Mouse (Mus musculus) ES-Bruce4 (cell line): ENCODE measurements around the gene Ranbp17. TPM values are rescaled to one million over a fixed set of nuclear protein-coding genes. Genes with fewer than 3 reads are reported as not detected.

ENCODE experiments used
- H3K27ac ChIP-seq: 2 replicates; pipeline ENCODE4 v1.5.1; 2012; ENCODE audit warnings: low read length, inconsistent platforms; ENCODE audit not compliant: insufficient read depth
- H3K27me3 ChIP-seq: 2 replicates; pipeline ENCODE4 v1.6.1; 2012; ENCODE audit warnings: mild to moderate bottlenecking, low read length, inconsistent platforms; ENCODE audit not compliant: control insufficient read depth, poor library complexity, insufficient read depth, severe bottlenecking
- H3K36me3 ChIP-seq: 2 replicates; pipeline ENCODE4 v1.6.1; 2012; ENCODE audit warnings: inconsistent platforms, mild to moderate bottlenecking, low read length, moderate library complexity; ENCODE audit not compliant: control insufficient read depth, poor library complexity, insufficient read depth, severe bottlenecking
- H3K4me1 ChIP-seq: one replicate; pipeline ENCODE4 v1.8.1; 2011; ENCODE audit warnings: low read length; ENCODE audit not compliant: control insufficient read depth, insufficient read depth
- H3K4me3 ChIP-seq: 2 replicates; pipeline ENCODE4 v1.5.1; 2011; ENCODE audit warnings: low read depth, mild to moderate bottlenecking, low read length
- H3K9ac ChIP-seq: 2 replicates; pipeline ENCODE4 v1.6.1; 2012; ENCODE audit warnings: low read depth, mild to moderate bottlenecking, inconsistent platforms; ENCODE audit not compliant: poor library complexity, severe bottlenecking
- H3K9me3 ChIP-seq: replicated peaks from 2 replicates; pipeline ENCODE4 v1.6.1; 2012; ENCODE audit warnings: mild to moderate bottlenecking, low read length, inconsistent platforms; ENCODE audit not compliant: control insufficient read depth, poor library complexity, insufficient read depth, severe bottlenecking
- CTCF ChIP-seq: IDR thresholded peaks from one replicate; pipeline ENCODE4 v1.8.1; 2011; ENCODE audit warnings: low read depth, low read length
- EP300 ChIP-seq: IDR thresholded peaks from 2 replicates; pipeline ENCODE4 v1.6.1; 2011; ENCODE audit warnings: low read depth, low read length; ENCODE audit not compliant: insufficient read depth
- POLR2A ChIP-seq: IDR thresholded peaks from one replicate; pipeline ENCODE4 v1.8.1; 2011; ENCODE audit warnings: low read length; ENCODE audit not compliant: insufficient read depth
- polyA plus RNA-seq: library from polyadenylated mRNA; stranded (reverse); fragments of >200 nt; gene quantifications from 2 replicates; pipeline ENCODE4 v1.2.4, GENCODE M21; 2011; ENCODE audit warnings: low read depth; ENCODE audit not compliant: missing spikeins, insufficient read depth, insufficient read length

Ranbp17 gene
- polyA plus RNA-seq, 1 experiment, result 54.8 TPM

DNA sequence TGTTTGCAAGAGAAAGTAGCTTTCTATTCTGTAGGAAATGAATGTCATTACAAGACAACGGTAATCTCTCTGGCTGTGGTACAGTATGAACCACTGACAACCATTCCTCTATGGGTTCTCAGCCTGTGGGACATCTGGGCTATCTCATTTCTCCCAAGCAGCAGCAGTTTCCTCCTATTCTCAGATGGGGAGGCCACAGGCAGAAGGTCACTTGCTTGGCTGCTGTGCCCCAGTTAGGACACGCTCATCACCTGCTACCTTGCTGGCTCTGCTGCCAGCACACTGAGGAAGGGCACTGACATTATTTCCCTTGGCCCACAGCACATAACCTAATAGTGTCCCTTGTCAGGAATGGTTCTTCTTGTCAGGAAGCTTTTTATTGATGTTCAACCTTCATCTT is 285.4 kb downstream of the Ranbp17 start:
- H3K9me3 ChIP-seq, result no peaks in the 10 kb centered on the region
- H3K27me3 ChIP-seq, result no peaks in the 10 kb centered on the region
- TF ChIP-seq EP300, result no peak
- TF ChIP-seq CTCF, result no peak
- no peak for TF ChIP-seq POLR2A
- no peak overlapping the region for H3K4me3 ChIP-seq
- H3K9ac ChIP-seq, result no peak overlapping the region
- no peaks in the 10 kb centered on the region; the same call in 1 of the 2 replicates for H3K36me3 ChIP-seq
- no peak overlapping the region for H3K27ac ChIP-seq
- no peaks in the 10 kb centered on the region for H3K4me1 ChIP-seq

DNA sequence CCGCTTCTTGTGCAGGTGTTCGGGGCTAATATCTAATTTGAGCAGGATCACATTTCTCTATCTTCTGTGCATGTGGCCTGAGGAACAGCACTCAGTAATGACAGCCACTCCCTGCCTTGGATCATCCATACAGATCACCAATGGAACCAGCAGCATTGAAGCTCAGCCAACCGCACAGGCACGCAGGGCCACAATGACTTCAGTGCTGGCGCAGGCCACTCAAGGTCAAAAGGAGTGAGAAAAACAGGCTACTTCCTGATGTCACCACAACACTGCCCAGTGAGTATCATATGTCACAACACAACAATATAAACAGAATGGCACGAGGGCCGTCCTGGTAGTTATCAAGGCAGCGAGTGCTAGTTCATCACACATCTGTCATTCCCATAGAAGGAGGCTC is 287.0 kb downstream of the Ranbp17 start:
- H3K27ac ChIP-seq, result no peak overlapping the region
- no peaks in the 10 kb centered on the region for H3K36me3 ChIP-seq
- H3K4me3 ChIP-seq, result no peak overlapping the region
- H3K9ac ChIP-seq, result no peak overlapping the region
- peaks cover 3% of the 10 kb centered on the region for H3K4me1 ChIP-seq
- no peaks in the 10 kb centered on the region for H3K9me3 ChIP-seq
- H3K27me3 ChIP-seq, result no peaks in the 10 kb centered on the region
- TF ChIP-seq CTCF, result no peak

DNA sequence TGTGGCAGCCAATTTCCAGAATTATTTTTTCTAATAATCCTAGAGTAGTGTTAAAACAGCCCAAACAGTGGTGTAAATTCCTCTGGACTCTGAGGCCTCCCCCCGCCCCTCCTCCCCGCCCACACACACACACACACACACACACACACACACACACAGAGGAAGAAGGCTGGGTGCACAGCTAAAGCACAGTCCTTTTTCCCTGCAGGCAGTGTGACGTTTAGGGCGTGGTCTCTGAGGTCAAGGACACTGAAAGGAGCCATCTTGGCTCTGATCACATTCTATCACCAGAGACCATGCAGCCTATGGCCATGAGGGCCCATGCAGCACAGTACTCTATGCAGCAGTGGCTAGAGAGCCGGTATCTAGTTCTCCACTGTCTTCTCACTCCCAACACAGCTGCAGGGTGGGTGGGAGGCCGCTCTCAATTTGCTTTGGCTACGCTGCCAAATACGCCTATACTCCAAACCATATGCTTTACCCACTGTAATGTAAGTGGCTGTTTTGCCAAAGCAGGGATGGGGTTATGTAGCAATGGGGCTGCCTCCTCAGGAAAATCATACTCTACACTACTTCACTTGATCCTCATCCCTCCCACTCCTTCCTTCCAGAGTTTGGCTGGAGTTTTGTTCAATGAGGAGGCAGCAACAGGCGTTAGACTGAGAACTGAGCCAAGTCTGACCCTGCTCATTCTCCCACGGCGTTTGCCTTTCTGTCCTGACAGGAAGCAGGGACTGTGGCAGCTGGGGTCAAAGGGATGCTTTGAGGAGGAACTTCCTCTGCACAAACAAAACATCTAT is 291.8 kb downstream of the Ranbp17 start:
- Histone ChIP-seq H3K36me3 (peaks cover 10% of the 10 kb centered on the region), H3K27me3 (no peaks in the 10 kb centered on the region), H3K4me1 (peaks cover 4% of the 10 kb centered on the region), H3K9ac (no peak overlapping the region), H3K27ac (no peak overlapping the region), H3K4me3 (no peak overlapping the region), H3K9me3 (no peaks in the 10 kb centered on the region)
- TF ChIP-seq CTCF (no peak), POLR2A (no peak), EP300 (no peak)

DNA sequence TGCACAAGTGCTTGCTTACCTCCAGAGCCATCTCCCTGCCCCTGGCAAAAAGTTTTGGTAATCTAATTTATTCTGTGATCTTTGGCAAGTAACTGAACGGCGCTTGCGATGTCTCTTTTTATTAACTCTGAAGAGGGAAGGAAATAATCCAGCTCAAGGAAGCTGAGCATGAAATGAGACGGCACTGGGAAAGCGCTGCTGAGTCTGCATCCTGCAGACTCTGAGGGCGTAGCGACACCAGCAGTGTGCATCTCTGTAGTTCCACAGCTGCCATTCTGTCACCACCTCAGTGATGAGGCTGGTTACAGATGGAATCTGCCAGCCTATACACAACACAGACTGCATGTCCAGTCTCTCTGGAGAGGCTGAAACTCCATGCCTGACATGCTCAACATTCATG is 292.8 kb downstream of the Ranbp17 start:
- Histone ChIP-seq H3K36me3 (peaks cover 10% of the 10 kb centered on the region), H3K27ac (no peak overlapping the region), H3K27me3 (no peaks in the 10 kb centered on the region), H3K4me3 (no peak overlapping the region), H3K9me3 (no peaks in the 10 kb centered on the region), H3K9ac (no peak overlapping the region), H3K4me1 (peaks cover 4% of the 10 kb centered on the region)
- no peak for TF ChIP-seq POLR2A
- TF ChIP-seq EP300, result no peak
- TF ChIP-seq CTCF, result no peak

DNA sequence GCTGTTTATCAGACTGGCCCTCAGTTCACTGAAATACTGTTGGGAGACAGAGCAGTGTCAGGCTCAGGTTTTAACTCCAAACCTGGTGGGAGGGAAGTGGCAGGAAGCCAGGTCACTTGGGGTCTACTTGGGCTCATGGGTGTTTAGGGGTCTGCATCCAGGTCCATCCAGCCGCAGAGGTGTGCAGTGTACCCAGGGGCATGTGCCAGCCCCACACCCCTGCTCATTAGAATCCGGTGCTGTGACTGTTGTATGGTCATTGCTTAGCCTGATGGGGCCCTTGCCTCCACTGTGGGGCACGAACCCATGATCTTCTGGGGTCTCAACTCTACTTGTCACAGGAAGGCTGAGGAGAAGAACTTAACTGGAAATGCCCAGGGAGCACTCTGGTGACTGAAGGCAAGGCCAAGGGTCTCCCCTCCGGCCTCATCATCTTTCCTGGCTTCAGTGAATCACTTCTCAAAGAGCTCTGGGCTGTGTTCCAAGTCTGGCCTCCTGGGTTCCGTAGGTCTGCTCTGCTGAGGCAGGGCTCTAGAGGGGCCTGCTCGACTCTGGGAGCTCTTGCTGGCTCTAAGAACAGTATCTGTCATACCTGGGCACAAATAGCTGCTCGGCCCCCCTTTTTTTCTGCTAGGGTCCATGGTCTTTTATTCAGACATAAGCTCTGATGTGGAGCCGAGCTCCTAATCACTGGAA is 296.0 kb downstream of the Ranbp17 start:
- no peak for TF ChIP-seq POLR2A
- Histone ChIP-seq H3K36me3 (peaks cover 12% of the 10 kb centered on the region), H3K27ac (no peak overlapping the region), H3K27me3 (no peaks in the 10 kb centered on the region), H3K9ac (no peak overlapping the region), H3K9me3 (no peaks in the 10 kb centered on the region), H3K4me1 (peaks cover 4% of the 10 kb centered on the region), H3K4me3 (no peak overlapping the region)

DNA sequence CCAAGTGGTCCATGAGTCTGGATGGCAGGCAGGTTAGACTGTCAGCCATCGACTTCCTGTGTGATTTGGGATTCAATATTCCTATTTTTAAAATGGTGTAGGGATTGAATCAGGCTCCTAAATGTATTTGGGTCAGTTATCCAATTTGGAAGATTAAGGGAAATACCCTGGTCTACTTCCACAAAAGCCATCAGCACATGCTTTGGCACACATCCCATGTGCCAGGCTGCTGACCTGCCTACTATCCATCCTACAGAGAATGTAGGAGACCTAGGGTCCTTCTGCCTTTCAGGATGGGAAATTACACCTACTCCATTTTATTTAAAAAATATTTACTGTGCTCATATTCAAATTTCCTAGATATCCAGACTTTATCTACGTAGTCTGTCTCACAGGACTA is 306.1 kb downstream of the Ranbp17 start:
- no peaks in the 10 kb centered on the region for H3K9me3 ChIP-seq
- no peak overlapping the region for H3K9ac ChIP-seq
- H3K27ac ChIP-seq, result no peak overlapping the region
- peaks cover 17% of the 10 kb centered on the region for H3K27me3 ChIP-seq
- H3K4me3 ChIP-seq, result no peak overlapping the region
- no peak for TF ChIP-seq EP300
- no peak for TF ChIP-seq POLR2A
- no peak for TF ChIP-seq CTCF
- H3K4me1 ChIP-seq, result no peaks in the 10 kb centered on the region
- no peaks in the 10 kb centered on the region for H3K36me3 ChIP-seq
